Mouse (Mus musculus) lung, adult 2 months (tissue): ENCODE measurements around the gene Zfp324. TPM values are rescaled to one million over a fixed set of nuclear protein-coding genes. Genes with fewer than 3 reads are reported as not detected.

Experiments used
- DNase-seq: peaks from one replicate; pipeline ENCODE4 v3.0.0; 2022
- H3K4me1 ChIP-seq: fragments of 200-500 bp; 2 replicates; pipeline ENCODE4 v1.6.1; 2011; ENCODE audit warnings: low read length; ENCODE audit not compliant: control insufficient read depth, insufficient read depth
- H3K4me3 ChIP-seq: fragments of 200-500 bp; replicated peaks from 2 replicates; pipeline ENCODE3; 2011; ENCODE audit warnings: low read depth, mild to moderate bottlenecking, control low read depth, low read length; ENCODE audit errors: extremely low read depth
- CTCF ChIP-seq: fragments of 200-500 bp; IDR thresholded peaks from 2 replicates; pipeline ENCODE4 v1.5.1; 2011; ENCODE audit warnings: mild to moderate bottlenecking, low read length, control low read depth; ENCODE audit not compliant: insufficient read depth
- POLR2A ChIP-seq: fragments of 200-500 bp; IDR thresholded peaks from 2 replicates; pipeline ENCODE4 v1.6.1; 2011; ENCODE audit warnings: low read depth, mild to moderate bottlenecking, control low read depth, low read length, borderline replicate concordance; ENCODE audit errors: extremely low read depth
- WGBS: fragments of 180-500 bp; shearing (Covaris S2); methylation state at CpG from one replicate; pipeline ENCODE4 v1.1.7; 2018; 5-methylcytosine and 5-hydroxymethylcytosine counted together
- polyA plus RNA-seq: library from polyadenylated mRNA; depleted of rRNA; stranded (reverse); fragments of >200 nt; gene quantifications from 2 replicates; pipeline ENCODE4 v1.2.3, GENCODE M21; 2012

Zfp324 gene
- polyA plus RNA-seq, 1 experiment, result 6.1 TPM

DNA sequence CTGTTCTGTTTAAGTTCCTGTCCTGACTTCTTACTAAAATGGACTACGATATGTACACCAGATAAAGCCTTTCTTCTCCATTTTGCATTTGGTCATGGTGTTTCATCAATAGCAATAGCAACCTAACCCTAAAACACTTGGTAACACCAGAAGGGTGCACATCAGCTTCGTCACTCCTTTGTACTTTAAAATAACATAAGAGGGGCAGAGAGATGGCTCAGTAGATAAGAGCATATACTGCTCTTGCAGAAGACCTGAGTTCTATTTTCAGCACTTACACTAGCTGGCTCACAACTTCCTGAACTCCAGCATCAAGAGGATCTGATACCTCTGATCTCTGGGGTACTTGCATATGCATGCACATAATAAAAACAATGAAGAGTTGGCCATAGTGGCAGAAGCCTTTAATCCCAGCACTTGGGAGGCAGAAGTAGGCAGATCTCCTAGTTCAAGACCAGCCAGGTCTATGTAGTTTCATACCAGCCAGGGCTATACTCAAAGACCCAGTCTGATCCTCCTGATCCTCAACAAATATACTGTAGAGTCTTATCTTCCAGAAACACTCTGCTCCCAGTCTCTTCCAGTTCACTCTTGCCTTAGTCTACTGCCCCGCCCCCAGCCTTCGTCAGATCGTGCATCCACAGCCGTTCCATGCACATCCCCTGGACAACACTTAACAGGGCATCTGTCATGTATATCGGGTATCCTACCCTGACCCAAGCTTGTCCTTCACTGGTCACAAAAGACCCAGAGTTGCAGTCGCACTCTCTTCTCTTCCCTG lies 22.0 kb downstream of the Zfp324 start:
- no peak for TF ChIP-seq CTCF
- no peak for TF ChIP-seq POLR2A

DNA sequence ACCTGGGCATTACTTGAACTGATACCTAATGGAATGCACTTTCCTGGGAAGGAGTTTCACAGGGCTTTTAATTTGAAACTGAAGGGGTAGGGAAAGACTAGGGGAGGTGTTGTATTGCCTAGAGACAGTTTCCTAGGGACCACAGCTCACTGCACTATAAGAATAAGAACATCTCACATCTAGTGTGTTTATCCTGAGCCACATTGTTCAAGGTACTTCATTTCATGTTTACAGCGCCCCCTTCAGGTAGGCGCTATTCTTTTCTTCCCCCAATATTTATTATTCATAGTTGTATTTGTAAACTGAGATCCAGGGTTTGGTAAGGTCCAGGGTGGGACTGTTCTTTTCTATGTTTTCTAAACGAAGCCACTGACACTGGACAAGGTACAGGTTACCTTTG lies 26.6 kb downstream of the Zfp324 start:
- no peaks in the 10 kb centered on the region for H3K4me1 ChIP-seq
- 4% methylated on average over 3 of the region's 3 CpGs for WGBS
- no peak overlapping the region for H3K4me3 ChIP-seq
- DNase-seq, result peak; percentile 23
- TF ChIP-seq POLR2A, result no peak
- TF ChIP-seq CTCF, result 0 out of 2 replicates have a peak, but pooled peaks have one; percentile 2

More for the DNA sequence above, 22.0 kb downstream of the Zfp324 start:
- 76% methylated on average over 8 of the region's 8 CpGs for WGBS
- DNase-seq, result no peak
- no peaks in the 10 kb centered on the region for H3K4me1 ChIP-seq
- no peak overlapping the region for H3K4me3 ChIP-seq

DNA sequence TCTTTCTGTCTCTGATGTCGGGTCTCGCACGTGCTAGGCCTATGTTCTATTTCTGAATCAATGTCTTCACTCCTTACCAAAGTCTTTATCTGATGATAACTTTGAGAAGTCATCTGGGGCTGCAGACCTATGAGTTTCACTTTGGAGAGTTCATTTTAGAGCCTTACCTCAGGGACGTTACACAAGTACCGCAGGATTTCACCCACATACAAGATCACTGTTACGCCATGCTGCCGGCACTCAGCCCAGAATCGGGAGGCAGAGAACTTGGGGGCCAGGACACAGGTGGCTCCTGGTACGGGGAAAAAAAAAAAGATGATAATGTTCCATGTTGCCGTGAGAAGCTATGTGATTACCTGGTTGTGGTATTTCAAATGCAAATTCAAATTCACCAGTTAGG lies 27.5 kb downstream of the Zfp324 start:
- no peak for DNase-seq
- WGBS, result 86% methylated on average over 10 of the region's 10 CpGs
- Histone ChIP-seq H3K4me1 (no peaks in the 10 kb centered on the region), H3K4me3 (no peak overlapping the region)
- TF ChIP-seq POLR2A, result no peak
- no peak for TF ChIP-seq CTCF

DNA sequence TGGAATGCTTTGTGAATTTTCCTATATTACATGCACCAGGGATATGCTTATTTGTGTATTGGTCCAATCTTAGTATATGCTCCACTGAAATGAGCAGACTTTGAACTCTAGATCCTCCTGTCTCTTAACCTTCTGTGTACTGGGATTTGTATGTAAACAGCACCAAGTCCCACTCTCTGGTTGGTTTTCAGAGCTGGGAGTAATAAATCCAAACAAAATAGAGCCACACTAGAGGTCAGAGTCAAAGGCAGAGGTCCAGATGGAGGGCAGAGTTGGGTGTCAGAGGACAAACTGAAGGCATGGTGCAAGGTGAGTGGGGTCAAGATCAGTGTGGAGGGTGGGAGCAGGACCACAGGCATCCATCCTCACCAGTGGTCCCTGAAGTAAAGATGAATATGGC lies 30.2 kb downstream of the Zfp324 start:
- Histone ChIP-seq H3K4me3 (no peak overlapping the region), H3K4me1 (no peaks in the 10 kb centered on the region)
- TF ChIP-seq POLR2A (no peak), CTCF (no peak)
- no peak for DNase-seq

DNA sequence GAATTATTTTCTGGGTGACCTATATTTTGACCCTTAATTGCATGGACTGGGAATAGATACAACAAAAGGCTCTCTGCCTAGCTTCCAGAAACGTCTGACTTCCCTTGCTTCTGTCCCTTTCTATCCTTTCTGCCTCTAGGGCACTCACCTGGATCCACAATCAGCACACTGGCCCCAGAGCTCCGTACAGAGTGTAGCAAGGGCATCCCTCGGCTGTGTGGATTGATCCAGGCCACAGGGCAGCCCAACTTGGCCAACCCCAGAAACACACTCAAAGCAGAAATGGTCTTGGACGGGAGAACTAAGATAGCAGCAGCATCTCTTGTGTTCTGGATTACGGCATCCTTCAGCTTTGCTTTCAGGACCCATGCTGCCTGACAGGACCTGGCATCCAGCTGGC lies 31.6 kb downstream of the Zfp324 start:
- Histone ChIP-seq H3K4me3 (no peak overlapping the region), H3K4me1 (no peaks in the 10 kb centered on the region)
- no peak for TF ChIP-seq CTCF
- no peak for TF ChIP-seq POLR2A
- no peak for DNase-seq
- 66% methylated on average over 5 of the region's 5 CpGs for WGBS

DNA sequence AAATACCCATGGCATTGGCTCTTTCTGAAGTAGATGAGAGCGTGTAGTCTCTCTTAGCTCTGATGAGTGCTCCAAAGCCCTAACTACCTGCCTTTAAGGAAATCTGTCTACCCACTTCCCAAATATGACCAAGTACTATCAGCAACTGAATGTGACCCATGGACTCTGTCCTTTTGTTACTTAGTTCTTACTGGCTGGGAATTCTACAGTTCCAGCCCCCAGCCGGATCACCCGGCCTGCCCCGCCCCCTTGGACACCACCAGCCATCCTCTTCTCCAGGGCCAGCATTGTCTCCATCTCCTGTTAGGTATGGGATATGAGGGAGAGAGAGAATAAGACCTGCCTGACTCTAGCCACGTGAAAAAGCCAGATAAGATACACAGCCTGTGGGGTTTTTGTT lies 32.4 kb downstream of the Zfp324 start, which contains the start of gene Slc27a5:
Gene Slc27a5, minus strand, starts transcription at position 140 of the 400 bp plus-strand sequence.
- TF ChIP-seq CTCF, result no peak
- TF ChIP-seq POLR2A, result no peak
- H3K4me3 ChIP-seq, result no peak within 1 kb of the TSS
- DNase-seq, result no peak
- no peaks in the 10 kb centered on the region for H3K4me1 ChIP-seq
- WGBS, result 69% methylated on average over 5 of the region's 5 CpGs

DNA sequence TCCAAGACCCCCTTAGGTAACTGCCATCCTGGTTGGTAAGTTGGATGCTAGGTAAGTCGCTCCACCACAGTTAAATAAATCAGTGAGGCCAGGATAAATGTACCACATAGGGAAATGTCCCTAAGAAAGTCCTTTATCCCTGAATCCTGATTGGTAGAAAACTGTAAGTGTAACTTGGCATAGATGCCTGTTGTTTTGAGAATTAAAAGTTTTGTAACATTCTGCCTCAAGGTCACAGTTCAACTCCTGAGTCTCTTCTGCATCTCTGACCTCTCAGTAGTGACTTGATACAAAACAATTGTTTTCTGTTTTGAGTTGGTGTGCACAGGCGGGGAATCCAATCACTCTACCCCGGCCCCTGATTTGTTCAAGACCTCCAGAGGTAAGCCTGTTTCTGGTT lies 33.2 kb downstream of the Zfp324 start, which contains the start of gene Trim28:
Gene Trim28, plus strand, starts transcription at position 264 of the 400 bp plus-strand sequence.
- TF ChIP-seq CTCF (no peak), POLR2A (no peak)
- WGBS, result 88% methylated on average over 3 of the region's 3 CpGs
- no peak for DNase-seq
- Histone ChIP-seq H3K4me3 (no peak within 1 kb of the TSS), H3K4me1 (no peaks in the 10 kb centered on the region)

DNA sequence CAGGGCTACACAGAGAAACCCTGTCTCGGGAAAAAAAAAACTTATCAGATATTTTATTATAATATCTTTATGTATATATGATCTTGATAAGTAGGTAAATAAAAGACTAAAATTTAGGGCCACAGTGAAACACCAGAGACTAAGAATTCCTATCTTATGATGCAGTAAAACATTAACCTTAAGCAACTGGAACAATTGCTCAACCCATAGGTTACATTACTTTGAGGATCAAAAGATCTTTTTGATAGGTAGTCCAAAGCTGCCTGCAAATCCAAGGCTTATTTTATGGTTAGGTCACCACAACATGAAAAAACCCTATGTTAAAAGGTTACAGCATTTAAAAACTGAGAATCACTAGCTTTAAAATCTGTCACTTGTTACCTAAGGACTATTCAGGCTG lies 35.9 kb downstream of the Zfp324 start:
- WGBS, result 54% methylated on average over 1 of the region's 1 CpGs

DNA sequence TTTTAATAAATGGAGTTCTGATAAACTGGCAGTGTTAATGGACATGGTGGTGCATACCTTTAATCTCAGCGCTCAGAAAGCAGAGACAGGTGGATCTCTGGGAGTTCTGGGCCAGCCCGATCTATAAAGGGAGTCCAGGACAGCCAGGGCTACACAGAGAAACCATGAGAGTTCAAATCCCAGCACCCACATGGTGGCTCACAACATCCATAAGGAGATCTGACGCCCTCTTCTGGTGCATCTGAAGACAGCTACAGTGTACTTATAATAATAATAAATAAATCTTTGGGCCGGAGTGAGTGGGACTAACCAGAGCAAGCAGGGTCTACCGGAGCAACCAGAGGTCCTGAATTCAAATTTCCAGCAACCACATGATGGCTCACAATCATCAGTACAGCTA lies 37.7 kb downstream of the Zfp324 start:
- no peak for TF ChIP-seq POLR2A
- TF ChIP-seq CTCF, result no peak
- WGBS, result 84% methylated on average over 5 of the region's 5 CpGs
- no peak for DNase-seq
- Histone ChIP-seq H3K4me1 (no peaks in the 10 kb centered on the region), H3K4me3 (no peak overlapping the region)

More for the DNA sequence above, 35.9 kb downstream of the Zfp324 start:
- no peak for TF ChIP-seq CTCF
- Histone ChIP-seq H3K4me1 (no peaks in the 10 kb centered on the region), H3K4me3 (no peak overlapping the region)
- DNase-seq, result no peak

DNA sequence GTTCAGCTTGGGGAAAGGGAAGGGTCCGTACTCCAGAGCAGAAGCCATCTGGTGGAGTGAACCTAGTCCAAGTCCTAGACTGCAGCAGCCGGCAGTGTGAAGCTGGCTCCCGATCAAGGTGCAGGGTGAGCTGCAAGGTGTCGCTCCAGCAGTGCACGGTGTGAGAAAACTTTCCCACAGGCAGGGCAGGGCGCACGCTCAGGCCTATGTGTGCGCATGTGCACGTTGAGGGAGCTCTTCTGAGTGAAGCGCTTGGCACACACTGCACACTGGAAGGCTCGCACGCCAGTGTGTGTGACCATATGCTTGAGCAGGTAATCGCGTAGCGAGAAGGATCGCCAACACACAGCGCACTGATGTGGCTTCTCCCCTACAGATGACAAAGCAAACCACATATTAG lies 40.4 kb downstream of the Zfp324 start:
- no peak overlapping the region for H3K4me3 ChIP-seq
- no peak for DNase-seq
- H3K4me1 ChIP-seq, result no peaks in the 10 kb centered on the region; the same call in 1 of the 2 replicates
- 89% methylated on average over 17 of the region's 17 CpGs for WGBS
- TF ChIP-seq CTCF, result no peak
- TF ChIP-seq POLR2A, result no peak
